Mouse (Mus musculus) 3134 (cell line): Measurements from ENCODE around the gene Usp54.

ENCODE experiments used
- DNase-seq: peaks from one replicate; pipeline ENCODE4 v3.0.0-alpha.2; 2011; ENCODE audit warnings: low spot score; ENCODE audit not compliant: insufficient read length; ENCODE audit errors: extremely low read depth

The Usp54 gene

GRCm38 (mm10) chr14:20529643-20530042, 111.2 kb downstream of the Usp54 start:
- no peak for DNase-seq

- no peak for DNase-seq
These were observed 120.7 kb downstream of the Usp54 start for GRCm38 (mm10) chr14:20520179-20520578.

GRCm38 (mm10) chr14:20508424-20508823, 132.4 kb downstream of the Usp54 start:
- no peak for DNase-seq

- DNase-seq = peak; percentile 15
These were observed 137.9 kb downstream of the Usp54 start for GRCm38 (mm10) chr14:20502966-20503365.

GRCm38 (mm10) chr14:20499982-20500381, 140.9 kb downstream of the Usp54 start:
- no peak for DNase-seq
